Mouse (Mus musculus): ENCODE measurements around the gene Tada1. TPM values are rescaled to one million over a fixed set of nuclear protein-coding genes. Genes with fewer than 3 reads are reported as not detected.

The Tada1 gene
- total and polyA plus RNA-seq, 2 experiments: 11.8 to 12.5 TPM

DNA sequence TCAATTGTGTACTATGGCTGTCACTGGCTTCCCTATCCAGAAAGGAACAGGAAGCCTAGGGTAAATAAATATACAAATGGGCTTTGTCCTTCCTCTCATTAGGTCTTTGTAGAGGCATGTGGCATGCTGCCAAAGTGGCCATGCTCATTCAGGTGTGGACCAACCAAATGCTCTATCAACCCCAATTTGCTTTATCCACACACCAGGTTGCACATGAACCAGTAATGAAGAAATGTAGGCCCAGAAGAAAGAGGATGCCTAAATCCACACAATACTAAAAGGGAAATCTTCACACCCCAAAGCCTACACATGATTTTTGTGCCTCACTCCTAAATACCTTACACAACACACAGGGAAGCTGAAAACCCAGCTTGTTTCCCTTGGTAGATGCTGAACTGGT, 22.6 kb downstream of the Tada1 start:
- H3K4me1 ChIP-seq (ENCODE audit: control insufficient read depth, insufficient read depth, low read length): no peaks in the 10 kb centered on the region
- H3K36me3 ChIP-seq (ENCODE audit: control insufficient read depth, insufficient read depth, low read length): peaks cover 7% of the 10 kb centered on the region; the same call in 1 of the 2 replicates
- H3K9ac ChIP-seq (ENCODE audit: low read depth, low read length): no peak overlapping the region
- H3K4me3 ChIP-seq (ENCODE audit: insufficient read depth, low read depth, low read length): no peak overlapping the region
- DNase-seq (ENCODE audit: extremely low read depth, low read depth, low spot score): no peak
- TF ChIP-seq POLR2A (IDR thresholded peaks at IDR 0.05; ENCODE audit: extremely low read depth, insufficient read depth, low read length) (no peak), CTCF (IDR thresholded peaks at IDR 0.05; ENCODE audit: low read depth, low read length) (no peak)
- H3K27ac ChIP-seq (replicated peaks; ENCODE audit: insufficient read depth, low read depth, low read length): no peak overlapping the region
- H3K27me3 ChIP-seq (ENCODE audit: control insufficient read depth, insufficient read depth, low read length): no peaks in the 10 kb centered on the region
- H3K79me2 ChIP-seq (ENCODE audit: control insufficient read depth, insufficient read depth, low read length): no peaks in the 10 kb centered on the region

GRCm38 (mm10) chr1:166402003-166402402, 23.1 kb downstream of the Tada1 start:
- peak; percentile 32 for DNase-seq (ENCODE audit: extremely low read depth, low read depth, low spot score)
- H3K36me3 ChIP-seq (ENCODE audit: control insufficient read depth, insufficient read depth, low read length): peaks cover 6% of the 10 kb centered on the region; the same call in 1 of the 2 replicates
- no peak overlapping the region for H3K9ac ChIP-seq (ENCODE audit: low read depth, low read length)
- no peaks in the 10 kb centered on the region for H3K27me3 ChIP-seq (ENCODE audit: control insufficient read depth, insufficient read depth, low read length)
- 91% methylated on average over 4 of the region's 4 CpGs for WGBS
- no peak overlapping the region for H3K27ac ChIP-seq (replicated peaks; ENCODE audit: insufficient read depth, low read depth, low read length)
- H3K4me1 ChIP-seq (ENCODE audit: control insufficient read depth, insufficient read depth, low read length): no peaks in the 10 kb centered on the region
- no peak overlapping the region for H3K4me3 ChIP-seq (ENCODE audit: insufficient read depth, low read depth, low read length)
- no peaks in the 10 kb centered on the region for H3K79me2 ChIP-seq (ENCODE audit: control insufficient read depth, insufficient read depth, low read length)
- TF ChIP-seq CTCF (IDR thresholded peaks at IDR 0.05; ENCODE audit: low read depth, low read length) (no peak), POLR2A (IDR thresholded peaks at IDR 0.05; ENCODE audit: extremely low read depth, insufficient read depth, low read length) (no peak)

GRCm38 (mm10) chr1:166403846-166404245, 24.9 kb downstream of the Tada1 start:
- TF ChIP-seq POLR2A (IDR thresholded peaks at IDR 0.05; ENCODE audit: extremely low read depth, insufficient read depth, low read length) (no peak), CTCF (IDR thresholded peaks at IDR 0.05; ENCODE audit: low read depth, low read length) (no peak)
- H3K4me1 ChIP-seq (ENCODE audit: control insufficient read depth, insufficient read depth, low read length): no peaks in the 10 kb centered on the region
- no peak overlapping the region for H3K9ac ChIP-seq (ENCODE audit: low read depth, low read length)
- H3K36me3 ChIP-seq (ENCODE audit: control insufficient read depth, insufficient read depth, low read length): peaks cover 3% of the 10 kb centered on the region; the same call in 1 of the 2 replicates
- DNase-seq (ENCODE audit: extremely low read depth, low read depth, low spot score): no peak
- no peak overlapping the region for H3K27ac ChIP-seq (replicated peaks; ENCODE audit: insufficient read depth, low read depth, low read length)
- WGBS: 94% methylated on average over 3 of the region's 3 CpGs
- no peaks in the 10 kb centered on the region for H3K79me2 ChIP-seq (ENCODE audit: control insufficient read depth, insufficient read depth, low read length)
- no peak overlapping the region for H3K4me3 ChIP-seq (ENCODE audit: insufficient read depth, low read depth, low read length)
- H3K27me3 ChIP-seq (ENCODE audit: control insufficient read depth, insufficient read depth, low read length): no peaks in the 10 kb centered on the region

DNA sequence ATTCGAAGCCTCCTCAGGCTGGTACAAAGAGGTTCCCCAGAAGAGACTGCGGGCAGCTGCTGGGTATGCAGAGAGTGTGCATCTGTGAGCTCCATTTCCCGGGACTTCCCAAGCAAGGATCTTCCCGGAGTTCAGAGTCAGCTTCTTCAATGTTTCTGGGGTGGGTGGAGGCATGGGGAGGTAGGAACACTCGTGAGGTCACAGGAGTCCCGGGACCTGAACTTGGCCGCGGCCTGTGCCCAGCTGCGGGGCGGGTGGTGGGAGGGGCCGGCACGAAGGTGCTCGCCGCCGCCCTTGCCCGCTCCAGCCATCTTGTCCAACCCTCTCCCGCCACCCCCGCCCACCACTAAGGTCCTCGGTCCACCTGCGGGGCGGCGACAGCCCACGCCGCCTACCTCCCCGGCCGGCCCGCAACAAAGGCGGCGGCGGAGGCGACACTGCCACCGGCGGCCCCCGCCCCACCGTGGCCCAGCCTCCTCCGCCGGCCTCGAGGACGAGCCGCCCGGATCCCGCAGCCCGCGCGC, 30.3 kb downstream of the Tada1 start:
- no peaks in the 10 kb centered on the region for H3K27me3 ChIP-seq (ENCODE audit: control insufficient read depth, insufficient read depth, low read length)
- no peaks in the 10 kb centered on the region for H3K4me1 ChIP-seq (ENCODE audit: control insufficient read depth, insufficient read depth, low read length)
- no peaks in the 10 kb centered on the region for H3K79me2 ChIP-seq (ENCODE audit: control insufficient read depth, insufficient read depth, low read length)
- peak; percentile 50 for DNase-seq (ENCODE audit: extremely low read depth, low read depth, low spot score)
- no peak overlapping the region for H3K27ac ChIP-seq (replicated peaks; ENCODE audit: insufficient read depth, low read depth, low read length)
- peak overlapping the region; percentile 72 for H3K9ac ChIP-seq (ENCODE audit: low read depth, low read length)
- 2% methylated on average over 44 of the region's 45 CpGs for WGBS
- TF ChIP-seq POLR2A (IDR thresholded peaks at IDR 0.05; ENCODE audit: extremely low read depth, insufficient read depth, low read length): no peak
- no peak for TF ChIP-seq CTCF (IDR thresholded peaks at IDR 0.05; ENCODE audit: low read depth, low read length)
- H3K36me3 ChIP-seq (ENCODE audit: control insufficient read depth, insufficient read depth, low read length): no peaks in the 10 kb centered on the region
- H3K4me3 ChIP-seq (ENCODE audit: insufficient read depth, low read depth, low read length): peak overlapping the region; percentile 54

GRCm38 (mm10) chr1:166409701-166410220, 30.9 kb downstream of the Tada1 start, which contains the start of gene Pogk:
Pogk (minus strand) TSS chr1:166409863.
- Histone ChIP-seq H3K36me3 (ENCODE audit: control insufficient read depth, insufficient read depth, low read length) (no peaks in the 10 kb centered on the region), H3K4me3 (ENCODE audit: insufficient read depth, low read depth, low read length) (peak within 1 kb of the TSS; percentile 54), H3K79me2 (ENCODE audit: control insufficient read depth, insufficient read depth, low read length) (no peaks in the 10 kb centered on the region), H3K4me1 (ENCODE audit: control insufficient read depth, insufficient read depth, low read length) (no peaks in the 10 kb centered on the region), H3K9ac (ENCODE audit: low read depth, low read length) (peak within 1 kb of the TSS; percentile 72), H3K27me3 (ENCODE audit: control insufficient read depth, insufficient read depth, low read length) (no peaks in the 10 kb centered on the region), H3K27ac (replicated peaks; ENCODE audit: insufficient read depth, low read depth, low read length) (no peak within 1 kb of the TSS)
- no peak for TF ChIP-seq CTCF (IDR thresholded peaks at IDR 0.05; ENCODE audit: low read depth, low read length)
- no peak for TF ChIP-seq POLR2A (IDR thresholded peaks at IDR 0.05; ENCODE audit: extremely low read depth, insufficient read depth, low read length)
- 7% methylated on average over 48 of the region's 49 CpGs for WGBS
- DNase-seq (ENCODE audit: extremely low read depth, low read depth, low spot score): peak; percentile 60

GRCm38 (mm10) chr1:166411541-166411940, 32.6 kb downstream of the Tada1 start:
- Histone ChIP-seq H3K4me1 (ENCODE audit: control insufficient read depth, insufficient read depth, low read length) (no peaks in the 10 kb centered on the region), H3K4me3 (ENCODE audit: insufficient read depth, low read depth, low read length) (no peak overlapping the region), H3K36me3 (ENCODE audit: control insufficient read depth, insufficient read depth, low read length) (no peaks in the 10 kb centered on the region), H3K27me3 (ENCODE audit: control insufficient read depth, insufficient read depth, low read length) (no peaks in the 10 kb centered on the region), H3K79me2 (ENCODE audit: control insufficient read depth, insufficient read depth, low read length) (no peaks in the 10 kb centered on the region), H3K27ac (replicated peaks; ENCODE audit: insufficient read depth, low read depth, low read length) (no peak overlapping the region), H3K9ac (ENCODE audit: low read depth, low read length) (no peak overlapping the region)
- TF ChIP-seq CTCF (IDR thresholded peaks at IDR 0.05; ENCODE audit: low read depth, low read length) (no peak), POLR2A (IDR thresholded peaks at IDR 0.05; ENCODE audit: extremely low read depth, insufficient read depth, low read length) (no peak)
- DNase-seq (ENCODE audit: extremely low read depth, low read depth, low spot score): no peak
- WGBS: 100% methylated on average over 1 of the region's 1 CpGs
